Mouse (Mus musculus) intestine, embryonic 14.5 days (tissue): ENCODE results near the gene Fam13a. TPM values are rescaled to one million over a fixed set of nuclear protein-coding genes. Genes with fewer than 3 reads are reported as not detected.

Source experiments
- ATAC-seq: fragments of 200-750 bp; cut with Nextera tagmentation; replicated peaks from 2 replicates; pipeline ENCODE4 v1.8.0; 2017; ENCODE audit warnings: low read depth, moderate number of reproducible peaks, moderate TSS enrichment, moderate library complexity; ENCODE audit not compliant: low FRiP score, low TSS enrichment
- DNase-seq: peaks from one replicate; pipeline ENCODE4 v3.0.0-alpha.2; 2018; ENCODE audit warnings: low spot score
- H3K27ac ChIP-seq: fragments of 300-500 bp; sonication (generic); 2 replicates; pipeline ENCODE4 v1.5.1; 2014; ENCODE audit warnings: low read depth, mild to moderate bottlenecking, control low read depth
- H3K27me3 ChIP-seq: fragments of 300-500 bp; sonication (generic); replicated peaks from 2 replicates; pipeline ENCODE4 v1.6.1; 2014; ENCODE audit warnings: low read length, control low read depth; ENCODE audit not compliant: control insufficient read depth, insufficient read depth
- H3K36me3 ChIP-seq: fragments of 300-500 bp; sonication (generic); 2 replicates; pipeline ENCODE4 v1.6.1; 2014; ENCODE audit warnings: low read length, control low read depth; ENCODE audit not compliant: control insufficient read depth, insufficient read depth
- H3K4me1 ChIP-seq: fragments of 300-500 bp; sonication (generic); replicated peaks from 2 replicates; pipeline ENCODE4 v1.6.1; 2014; ENCODE audit warnings: low read length, control low read depth, mixed read lengths; ENCODE audit not compliant: control insufficient read depth, insufficient read depth
- H3K4me2 ChIP-seq: fragments of 300-500 bp; sonication (generic); 2 replicates; pipeline ENCODE4 v1.6.1; 2014; ENCODE audit warnings: low read length
- H3K4me3 ChIP-seq: fragments of 300-500 bp; sonication (generic); 2 replicates; pipeline ENCODE4 v1.5.1; 2014; ENCODE audit warnings: low read depth, low read length, control low read depth, mixed read lengths
- H3K9ac ChIP-seq: fragments of 300-500 bp; sonication (generic); 2 replicates; pipeline ENCODE4 v1.6.1; 2014; ENCODE audit warnings: mild to moderate bottlenecking, low read length
- H3K9me3 ChIP-seq: fragments of 300-500 bp; sonication (generic); 2 replicates; pipeline ENCODE4 v1.6.1; 2016; ENCODE audit warnings: low read length, control low read depth; ENCODE audit not compliant: control insufficient read depth
- WGBS: fragments of 180-500 bp; shearing (Covaris S2); extraction: QIAGEN DNeasy Blood & Tissue Kit; methylation state at CpG from one replicate; pipeline ENCODE4 v1.1.7; 2014; 5-methylcytosine and 5-hydroxymethylcytosine counted together
- polyA plus RNA-seq: library from polyadenylated mRNA; unstranded; fragments of >200 nt; fragmentation: Nextera tagmentation; extraction: Ambion mirVana; gene quantifications from 2 replicates; pipeline ENCODE4 v1.2.1, GENCODE M21; 2014

Fam13a gene
- polyA plus RNA-seq, 1 experiment from 2014 or later: 9.9 TPM

DNA sequence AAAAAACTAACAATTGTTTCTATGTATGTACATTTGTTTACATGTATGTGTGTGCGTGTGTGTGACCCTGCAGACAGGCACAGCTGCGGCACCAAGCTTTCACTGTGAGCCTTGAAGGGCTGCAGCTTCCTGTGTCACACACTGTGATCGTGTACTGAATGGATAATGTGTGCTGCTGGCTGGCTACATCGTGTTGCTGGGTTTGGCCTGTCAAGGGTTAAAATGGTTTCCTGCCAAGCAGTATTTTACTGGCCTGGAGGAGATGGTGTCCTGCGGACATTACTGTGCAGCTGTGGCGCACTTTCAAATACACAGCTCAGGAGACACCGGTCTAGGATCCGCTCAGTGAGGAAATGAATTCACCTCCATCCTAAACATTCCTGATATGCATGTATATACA, 121.2 kb downstream of the Fam13a start:
- peak; percentile 50; the same call in 1 of the 2 replicates for ATAC-seq
- H3K9me3 ChIP-seq: peaks cover 20% of the 10 kb centered on the region
- no peaks in the 10 kb centered on the region for H3K27me3 ChIP-seq
- 32% methylated on average over 8 of the region's 8 CpGs for WGBS
- no peak overlapping the region for H3K9ac ChIP-seq
- no peak overlapping the region for H3K4me3 ChIP-seq
- DNase-seq: no peak
- H3K36me3 ChIP-seq: no peaks in the 10 kb centered on the region
- H3K4me2 ChIP-seq: peak overlapping the region; percentile 9; the same call in 1 of the 2 replicates
- H3K27ac ChIP-seq: no peak overlapping the region
- no peaks in the 10 kb centered on the region for H3K4me1 ChIP-seq

DNA sequence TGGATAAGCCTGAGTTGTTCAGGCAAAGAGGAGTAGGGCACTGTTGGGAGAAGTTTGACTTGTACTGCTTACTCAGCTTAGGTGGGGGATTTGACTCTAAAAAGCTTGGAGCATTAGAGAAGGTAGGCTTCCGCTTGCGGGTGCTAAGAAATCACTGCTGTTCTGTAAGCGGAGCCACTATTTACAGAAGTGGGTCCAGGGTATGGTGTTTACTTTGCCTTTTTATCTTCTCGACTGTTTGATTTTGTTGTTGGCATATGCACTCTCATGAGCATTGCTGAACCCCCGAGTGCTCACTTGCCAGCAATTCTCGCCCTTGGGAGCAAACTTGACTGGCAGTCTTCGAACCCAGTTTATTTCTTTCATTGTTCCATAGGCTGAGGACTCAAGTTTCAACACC, 123.8 kb downstream of the Fam13a start:
- 65% methylated on average over 7 of the region's 7 CpGs for WGBS
- DNase-seq: no peak

DNA sequence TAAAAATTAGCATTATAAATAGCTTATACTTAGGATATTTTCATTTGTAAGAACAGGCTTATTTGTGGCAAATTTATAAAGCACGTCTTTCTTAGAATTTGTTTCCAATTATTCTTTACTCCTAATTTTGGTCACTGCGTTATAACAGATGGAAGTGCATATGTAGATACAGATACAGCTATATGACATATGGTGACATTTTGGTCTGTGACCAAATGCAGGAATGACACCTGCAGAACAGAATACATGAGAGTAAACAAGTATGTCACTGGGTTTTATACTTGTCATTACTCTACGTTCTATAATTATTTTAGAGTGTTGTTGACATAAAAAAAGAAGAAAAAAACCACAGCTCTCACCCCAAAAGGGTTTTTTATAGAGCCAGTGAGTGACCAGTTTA, 125.3 kb downstream of the Fam13a start:
- no peak overlapping the region for H3K27ac ChIP-seq
- no peak overlapping the region for H3K4me3 ChIP-seq
- H3K4me2 ChIP-seq: no peak overlapping the region
- H3K36me3 ChIP-seq: 0 out of 2 replicates have a peak, but pooled peaks cover 3% of the 10 kb centered on the region
- no peak for ATAC-seq
- H3K4me1 ChIP-seq: no peaks in the 10 kb centered on the region
- no peak for DNase-seq
- no peaks in the 10 kb centered on the region for H3K27me3 ChIP-seq
- no peak overlapping the region for H3K9ac ChIP-seq
- no peaks in the 10 kb centered on the region for H3K9me3 ChIP-seq
- WGBS: 88% methylated on average over 3 of the region's 3 CpGs

More for the DNA sequence above, 123.8 kb downstream of the Fam13a start:
- no peaks in the 10 kb centered on the region for H3K9me3 ChIP-seq
- H3K4me2 ChIP-seq: no peak overlapping the region
- no peak overlapping the region for H3K9ac ChIP-seq
- H3K27ac ChIP-seq: no peak overlapping the region
- no peaks in the 10 kb centered on the region for H3K4me1 ChIP-seq
- H3K4me3 ChIP-seq: no peak overlapping the region
- no peaks in the 10 kb centered on the region for H3K36me3 ChIP-seq
- ATAC-seq: no peak
- H3K27me3 ChIP-seq: no peaks in the 10 kb centered on the region

DNA sequence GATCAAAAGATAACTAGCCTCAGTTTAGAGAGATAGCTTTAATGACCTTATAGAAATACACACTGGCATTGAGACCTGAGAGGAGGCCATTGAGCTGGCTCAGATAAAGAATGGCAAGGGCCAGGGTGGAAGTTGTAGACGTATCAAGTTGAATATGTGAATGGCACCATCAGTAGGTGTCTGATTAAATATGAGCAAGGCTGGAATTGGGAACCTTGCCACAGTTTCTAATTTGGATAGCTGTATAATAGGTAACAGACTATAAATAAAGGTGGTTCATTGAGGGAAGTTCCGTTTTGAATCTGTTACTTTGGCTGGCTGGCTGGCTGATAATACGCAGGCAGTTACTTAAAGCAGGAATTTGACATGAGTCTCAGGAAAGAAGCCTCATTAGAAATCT, 127.7 kb downstream of the Fam13a start:
- H3K4me3 ChIP-seq: no peak overlapping the region
- no peaks in the 10 kb centered on the region for H3K27me3 ChIP-seq
- DNase-seq: no peak
- ATAC-seq: no peak
- no peak overlapping the region for H3K9ac ChIP-seq
- H3K4me1 ChIP-seq: no peaks in the 10 kb centered on the region
- 0 out of 2 replicates have a peak, but pooled peaks cover 3% of the 10 kb centered on the region for H3K36me3 ChIP-seq
- no peaks in the 10 kb centered on the region for H3K9me3 ChIP-seq
- H3K4me2 ChIP-seq: no peak overlapping the region
- no peak overlapping the region for H3K27ac ChIP-seq
- 84% methylated on average over 3 of the region's 3 CpGs for WGBS

DNA sequence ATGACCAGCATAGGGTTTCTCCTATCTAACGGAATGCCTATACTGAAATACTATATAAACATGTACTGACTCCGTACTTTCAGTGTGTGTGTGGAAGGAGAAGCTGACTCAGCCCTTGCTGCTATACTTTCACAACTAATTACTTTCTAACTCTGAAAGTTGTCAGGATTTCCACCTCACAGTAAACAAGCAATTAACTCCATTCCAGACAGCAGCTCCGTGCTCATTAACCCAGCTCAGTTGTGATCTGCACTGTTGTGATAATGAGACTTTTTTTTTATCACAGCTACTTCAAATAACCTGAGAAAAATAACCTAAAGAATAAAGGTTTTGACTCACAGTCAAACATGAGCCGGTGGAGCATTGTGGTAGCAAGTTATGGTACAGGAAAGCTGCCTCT, 129.4 kb downstream of the Fam13a start:
- Histone ChIP-seq H3K9me3 (no peaks in the 10 kb centered on the region), H3K27ac (no peak overlapping the region), H3K27me3 (no peaks in the 10 kb centered on the region), H3K4me3 (no peak overlapping the region), H3K4me1 (no peaks in the 10 kb centered on the region), H3K4me2 (no peak overlapping the region), H3K9ac (no peak overlapping the region), H3K36me3 (0 out of 2 replicates have a peak, but pooled peaks cover 3% of the 10 kb centered on the region)
- ATAC-seq (no peak), DNase-seq (no peak)
- 80% methylated on average over 4 of the region's 4 CpGs for WGBS

DNA sequence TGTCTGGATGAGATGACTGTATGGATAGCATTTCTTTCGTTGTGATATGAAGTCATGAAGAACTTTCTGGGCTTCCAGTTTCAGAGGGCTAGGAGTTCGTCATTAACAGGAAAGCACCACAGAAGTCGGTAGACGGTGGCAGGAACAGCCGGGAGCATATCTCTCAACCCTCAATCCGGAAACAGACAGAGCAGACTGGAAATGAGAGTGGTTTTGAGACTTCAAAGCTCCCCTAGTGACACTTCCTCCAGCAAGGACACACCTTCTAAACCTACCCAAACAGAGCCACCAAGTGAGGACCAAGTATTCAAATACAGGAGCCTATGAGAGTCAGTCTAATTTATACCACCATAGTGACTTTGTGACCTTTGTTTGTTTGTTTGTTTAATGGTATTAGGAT, 131.0 kb downstream of the Fam13a start:
- Histone ChIP-seq H3K4me3 (no peak overlapping the region), H3K9ac (no peak overlapping the region), H3K36me3 (0 out of 2 replicates have a peak, but pooled peaks cover 3% of the 10 kb centered on the region), H3K4me1 (no peaks in the 10 kb centered on the region), H3K9me3 (no peaks in the 10 kb centered on the region), H3K4me2 (no peak overlapping the region), H3K27me3 (no peaks in the 10 kb centered on the region), H3K27ac (no peak overlapping the region)
- WGBS: 89% methylated on average over 6 of the region's 6 CpGs
- no peak for ATAC-seq
- DNase-seq: no peak

DNA sequence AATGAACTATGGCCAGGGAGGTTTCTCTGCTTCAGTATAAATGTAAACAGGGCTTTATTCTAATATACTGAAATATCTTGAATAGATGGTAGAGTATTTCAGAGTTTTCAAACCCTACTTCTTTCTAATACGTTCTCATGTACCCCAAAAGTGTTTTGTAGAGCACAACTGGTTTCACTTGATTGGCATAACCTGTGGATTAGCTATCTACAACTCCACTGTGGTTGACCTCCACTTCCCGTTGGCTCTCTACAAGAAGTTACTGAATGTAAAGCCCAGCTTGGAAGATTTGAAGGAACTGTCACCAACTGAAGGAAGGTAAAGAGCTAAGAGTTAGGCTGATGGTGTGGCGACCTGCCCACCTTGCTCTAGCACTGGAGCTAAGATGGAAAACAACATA, 134.4 kb downstream of the Fam13a start:
- Histone ChIP-seq H3K4me3 (no peak overlapping the region), H3K36me3 (0 out of 2 replicates have a peak, but pooled peaks cover 3% of the 10 kb centered on the region), H3K9ac (no peak overlapping the region), H3K27me3 (no peaks in the 10 kb centered on the region), H3K9me3 (no peaks in the 10 kb centered on the region), H3K4me2 (no peak overlapping the region), H3K4me1 (no peaks in the 10 kb centered on the region), H3K27ac (no peak overlapping the region)
- ATAC-seq: no peak
- WGBS: 92% methylated on average over 3 of the region's 3 CpGs
- no peak for DNase-seq

DNA sequence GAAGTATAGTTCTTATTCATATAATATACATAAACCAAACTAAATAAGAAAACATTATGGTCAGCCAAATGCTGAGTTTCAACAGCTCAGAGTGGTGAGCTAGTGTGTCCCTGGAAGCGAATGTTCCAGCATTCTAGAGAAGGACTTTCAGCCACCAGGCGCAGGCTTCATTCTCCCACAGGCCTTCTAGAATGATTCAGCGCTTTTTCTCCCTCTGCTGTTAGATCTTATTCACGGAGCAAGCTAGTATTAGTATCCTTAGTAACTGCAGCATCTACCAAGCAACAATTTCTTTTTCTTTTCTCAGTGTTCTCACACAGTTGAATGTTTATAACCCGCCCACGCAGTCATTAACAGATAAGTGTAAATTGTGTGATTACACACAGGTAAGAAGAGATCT, 142.1 kb downstream of the Fam13a start:
- no peaks in the 10 kb centered on the region for H3K27me3 ChIP-seq
- no peak for ATAC-seq
- 75% methylated on average over 6 of the region's 6 CpGs for WGBS
- no peak for DNase-seq
- no peaks in the 10 kb centered on the region for H3K9me3 ChIP-seq
- no peaks in the 10 kb centered on the region for H3K36me3 ChIP-seq
- no peak overlapping the region for H3K27ac ChIP-seq
- no peak overlapping the region for H3K4me3 ChIP-seq
- no peaks in the 10 kb centered on the region for H3K4me1 ChIP-seq
- no peak overlapping the region for H3K4me2 ChIP-seq
- H3K9ac ChIP-seq: no peak overlapping the region
